Mouse (Mus musculus): Measurements from ENCODE around the gene Gm5426.

DNA sequence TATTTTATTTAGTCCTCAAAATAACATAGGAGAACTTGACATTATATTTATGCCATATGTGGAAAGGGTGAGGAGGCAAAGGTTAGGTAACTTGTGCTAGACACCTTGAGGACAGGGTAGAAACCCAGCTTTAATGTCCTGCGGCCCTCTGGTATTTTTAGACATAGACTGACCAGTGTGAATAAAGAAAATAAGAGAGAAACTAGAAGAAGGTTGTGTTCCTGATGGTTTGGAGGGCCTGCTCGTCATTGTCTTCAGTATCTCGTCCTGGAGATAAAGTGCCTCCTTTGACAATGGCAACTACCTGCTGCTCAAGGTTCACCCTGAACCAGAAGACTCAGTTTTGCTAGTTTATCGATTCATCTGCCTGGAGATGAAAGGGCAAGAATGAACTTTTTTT is 32.6 kb downstream of the Gm5426 start:
- TF ChIP-seq CTCF (IDR thresholded peaks at IDR 0.05; ENCODE audit: control insufficient read depth, insufficient read depth, insufficient read length) (no peak), FOSL1 (IDR thresholded peaks at IDR 0.05; ENCODE audit: insufficient read depth, low read length, poor library complexity, severe bottlenecking) (no peak), CEBPB (IDR thresholded peaks at IDR 0.05; ENCODE audit: low read depth) (no peak), MYOG (IDR thresholded peaks at IDR 0.05; ENCODE audit: control insufficient read depth, extremely low read depth, insufficient read length) (no peak), MAX (IDR thresholded peaks at IDR 0.05) (no peak)

Measured in C2C12 (cell line).